Mouse (Mus musculus) myocyte (in vitro differentiated cells): Measurements from ENCODE around the gene Hikeshi.

Experiments
- E2F4 ChIP-seq: IDR thresholded peaks from one replicate; pipeline ENCODE4 v1.6.1; 2011; ENCODE audit warnings: mild to moderate bottlenecking, control low read depth, moderate library complexity; ENCODE audit not compliant: insufficient read depth
- MAX ChIP-seq: IDR thresholded peaks from one replicate; pipeline ENCODE4 v1.6.1; 2011; ENCODE audit warnings: low read depth, mild to moderate bottlenecking, control low read depth
- MYOG ChIP-seq, 3 experiments: IDR thresholded peaks; one replicate each; pipeline ENCODE4 v1.6.1; 2011; ENCODE audit warnings: control low read depth in 2 of 3, low read depth in 2 of 3, mild to moderate bottlenecking in 2 of 3; ENCODE audit not compliant: insufficient read length in 2 of 3, control insufficient read depth in 1 of 3, insufficient read depth in 1 of 3
- POLR2A ChIP-seq: IDR thresholded peaks from one replicate; pipeline ENCODE4 v1.6.1; 2011; ENCODE audit warnings: low read depth, mild to moderate bottlenecking, control low read depth, moderate library complexity; ENCODE audit not compliant: insufficient read length
- POLR2AphosphoS2 ChIP-seq: IDR thresholded peaks from one replicate; pipeline ENCODE4 v1.6.1; 2011; ENCODE audit warnings: low read depth, control low read depth; ENCODE audit not compliant: insufficient read length
- SRF ChIP-seq: IDR thresholded peaks from one replicate; pipeline ENCODE4 v1.6.1; 2011; ENCODE audit warnings: low read depth; ENCODE audit not compliant: control insufficient read depth, insufficient read length
- TCF12 ChIP-seq: IDR thresholded peaks from one replicate; pipeline ENCODE4 v1.6.1; 2011; ENCODE audit warnings: mild to moderate bottlenecking, control low read depth; ENCODE audit not compliant: poor library complexity, insufficient read depth, severe bottlenecking
- TCF3 ChIP-seq: IDR thresholded peaks from one replicate; pipeline ENCODE4 v1.6.1; 2011; ENCODE audit warnings: low read depth, control low read depth; ENCODE audit not compliant: insufficient read length
- USF1 ChIP-seq: IDR thresholded peaks from one replicate; pipeline ENCODE4 v1.6.1; 2011; ENCODE audit warnings: low read depth, mild to moderate bottlenecking, control low read depth, moderate library complexity

DNA sequence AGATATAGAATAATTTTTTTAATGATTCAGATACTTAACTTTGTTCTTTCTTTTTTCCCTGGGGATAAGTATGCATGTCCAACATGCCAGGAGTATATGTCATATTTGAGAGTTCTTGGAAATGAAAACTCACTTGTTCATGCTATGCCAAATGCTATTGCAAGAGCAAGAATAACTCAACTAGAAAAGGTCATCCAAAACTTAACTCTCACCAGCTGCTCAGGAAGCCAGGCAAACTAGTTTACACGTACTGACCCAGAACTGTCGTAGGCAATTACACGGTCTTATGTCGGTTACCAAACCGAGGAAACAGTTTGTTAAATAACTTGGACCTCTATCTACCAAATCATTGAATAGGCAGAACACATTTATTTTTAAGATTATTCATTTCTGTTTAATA, 24.3 kb downstream of the Hikeshi start:
- TF ChIP-seq SRF (no peak), POLR2A (no peak), TCF3 (no peak), USF1 (no peak), POLR2AphosphoS2 (no peak), E2F4 (no peak), MAX (no peak), TCF12 (no peak), MYOG (IDR thresholded peaks at IDR 0.05; ENCODE audit: control insufficient read depth in 1 of 3, insufficient read depth in 1 of 3, insufficient read length in 2 of 3, low read depth in 2 of 3) (no peak)
